Mouse (Mus musculus): ENCODE measurements at regions not wholly inside any gene's neighbourhood (a gene's known extent, or its start where the extent isn't known, plus 50 kb on each side); places are given as distances from the start of the nearest gene placed in this dataset.

DNA sequence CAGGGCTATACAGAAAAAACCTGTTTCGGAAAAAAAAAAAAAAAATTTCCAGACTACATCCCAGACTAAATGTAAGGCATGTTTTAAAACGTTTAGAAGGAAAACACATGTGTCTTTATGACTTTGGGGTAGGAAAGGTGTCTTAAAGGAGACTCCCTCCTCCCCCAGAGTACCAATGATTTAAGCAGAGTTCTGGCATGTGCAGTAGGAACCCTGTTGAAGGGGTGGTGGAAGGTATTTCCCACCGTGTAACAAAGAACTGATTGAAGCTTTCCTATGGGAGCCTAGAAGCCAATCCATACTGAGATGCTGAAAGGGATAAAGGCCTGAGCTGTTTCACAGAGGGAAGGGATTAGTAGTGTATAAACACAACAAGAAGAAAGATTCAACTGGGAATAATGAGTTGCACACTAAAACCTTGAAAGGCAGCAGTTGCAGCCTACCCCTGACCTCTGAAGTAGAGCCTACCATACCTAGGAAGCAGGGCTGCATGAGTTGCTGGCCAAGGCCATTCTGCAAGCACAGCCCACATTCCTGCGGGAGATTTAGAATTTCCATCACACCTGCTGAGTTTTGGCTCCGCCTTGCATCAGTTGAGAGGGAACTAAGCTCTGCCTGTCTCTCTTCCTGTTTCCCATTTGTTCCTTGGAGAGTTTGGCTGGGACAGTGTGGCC lies 132.4 kb upstream of the Topaz1 start:
- TF ChIP-seq CTCF (IDR thresholded peaks at IDR 0.05; ENCODE audit: low read depth, low read length) (no peak), POLR2A (IDR thresholded peaks at IDR 0.05; ENCODE audit: extremely low read depth, insufficient read depth, low read length) (no peak)

Measured in liver, adult 2 months (tissue).